Mouse (Mus musculus) lung, postnatal 0 days (tissue): ENCODE measurements around the gene Sdk1. TPM values are rescaled to one million over a fixed set of nuclear protein-coding genes. Genes with fewer than 3 reads are reported as not detected.

Source experiments
- ATAC-seq: fragments of 200-750 bp; cut with Nextera tagmentation; 2 replicates; pipeline ENCODE4 v1.8.0; 2017; ENCODE audit warnings: moderate library complexity
- DNase-seq: peaks from one replicate; pipeline ENCODE4 v3.0.0-alpha.2; 2016; ENCODE audit warnings: low spot score
- H3K27ac ChIP-seq: fragments of 300-500 bp; sonication (generic); 2 replicates; pipeline ENCODE4 v1.5.1; 2014; ENCODE audit warnings: antibody characterized with exemption, mild to moderate bottlenecking, low read length, mixed read lengths
- H3K27me3 ChIP-seq: fragments of 300-500 bp; sonication (generic); replicated peaks from 2 replicates; pipeline ENCODE4 v1.6.1; 2014; ENCODE audit warnings: low read length, mixed read lengths; ENCODE audit not compliant: insufficient read depth
- H3K36me3 ChIP-seq: fragments of 300-500 bp; sonication (generic); 2 replicates; pipeline ENCODE4 v1.6.1; 2014; ENCODE audit warnings: low read length, mixed read lengths; ENCODE audit not compliant: insufficient read depth
- H3K4me1 ChIP-seq: fragments of 300-500 bp; sonication (generic); 2 replicates; pipeline ENCODE4 v1.6.1; 2014; ENCODE audit warnings: antibody characterized with exemption, low read depth, low read length, mixed read lengths; ENCODE audit not compliant: insufficient read depth
- H3K4me2 ChIP-seq: fragments of 300-500 bp; sonication (generic); replicated peaks from 2 replicates; pipeline ENCODE4 v1.6.1; 2014; ENCODE audit warnings: low read depth, mild to moderate bottlenecking, low read length, moderate library complexity, mixed read lengths
- H3K4me3 ChIP-seq: fragments of 300-500 bp; sonication (generic); 2 replicates; pipeline ENCODE4 v1.5.1; 2014; ENCODE audit warnings: low read depth, low read length
- H3K9ac ChIP-seq: fragments of 300-500 bp; sonication (generic); replicated peaks from 2 replicates; pipeline ENCODE4 v1.6.1; 2014; ENCODE audit warnings: low read depth, mild to moderate bottlenecking
- H3K9me3 ChIP-seq: fragments of 300-500 bp; sonication (generic); 2 replicates; pipeline ENCODE4 v1.6.1; 2016; ENCODE audit warnings: low read length, mixed read lengths
- CTCF ChIP-seq: IDR thresholded peaks from 2 replicates; pipeline ENCODE4 v1.5.1; 2016; ENCODE audit warnings: antibody characterized with exemption, mild to moderate bottlenecking
- EP300 ChIP-seq: IDR thresholded peaks from 2 replicates; pipeline ENCODE4 v1.6.1; 2016; ENCODE audit warnings: antibody characterized with exemption, mild to moderate bottlenecking, control low read depth
- WGBS: fragments of 180-500 bp; shearing (Covaris S2); extraction: QIAGEN DNeasy Blood & Tissue Kit; methylation state at CpG from one replicate; pipeline ENCODE4 v1.1.7; 2014; 5-methylcytosine and 5-hydroxymethylcytosine counted together
- polyA plus RNA-seq: library from polyadenylated mRNA; unstranded; fragments of >200 nt; fragmentation: Nextera tagmentation; extraction: Ambion mirVana; gene quantifications from 2 replicates; pipeline ENCODE4 v1.2.1, GENCODE M21; 2015

The Sdk1 gene
- polyA plus RNA-seq, 1 experiment from 2014 or later, result 0.19 TPM

DNA sequence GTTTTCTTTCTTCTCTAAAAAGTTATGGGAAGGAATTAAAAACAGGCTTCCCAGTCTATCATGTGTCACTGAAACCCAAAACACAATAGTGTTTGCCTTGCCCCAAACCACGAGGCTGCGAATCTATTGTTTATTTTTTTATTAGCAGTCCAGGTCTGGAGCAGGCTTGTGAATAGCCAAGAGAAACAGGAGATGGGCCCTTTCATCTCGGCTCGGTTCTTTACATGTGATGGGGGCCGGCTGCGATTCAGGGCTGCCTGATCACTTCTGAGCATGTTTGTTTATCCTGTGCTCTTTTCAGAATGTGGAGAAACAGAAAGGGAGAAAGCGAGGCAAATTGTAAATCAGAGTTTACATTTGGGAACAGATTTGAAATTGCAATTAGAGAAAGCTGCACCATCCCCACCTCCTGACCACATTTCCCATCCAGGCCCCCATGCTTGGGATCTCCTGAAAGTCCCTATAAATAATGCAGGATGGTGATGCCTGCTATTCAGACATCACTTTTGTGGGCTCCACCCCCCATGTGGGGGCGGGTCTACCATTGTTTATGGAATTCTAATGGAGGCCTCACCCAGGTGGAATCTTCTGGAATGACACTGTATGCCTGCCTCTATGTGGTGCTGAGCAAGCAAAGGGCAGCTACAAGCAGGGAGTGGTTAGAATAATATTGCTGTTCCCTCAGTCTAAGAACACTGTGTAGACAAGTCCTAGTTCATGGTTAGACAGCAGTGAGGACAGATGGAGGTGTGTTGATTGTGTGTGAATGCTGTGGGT is 301.8 kb downstream of the Sdk1 start:
- ATAC-seq (no peak), DNase-seq (no peak)
- WGBS, result 17% methylated on average over 8 of the region's 8 CpGs

DNA sequence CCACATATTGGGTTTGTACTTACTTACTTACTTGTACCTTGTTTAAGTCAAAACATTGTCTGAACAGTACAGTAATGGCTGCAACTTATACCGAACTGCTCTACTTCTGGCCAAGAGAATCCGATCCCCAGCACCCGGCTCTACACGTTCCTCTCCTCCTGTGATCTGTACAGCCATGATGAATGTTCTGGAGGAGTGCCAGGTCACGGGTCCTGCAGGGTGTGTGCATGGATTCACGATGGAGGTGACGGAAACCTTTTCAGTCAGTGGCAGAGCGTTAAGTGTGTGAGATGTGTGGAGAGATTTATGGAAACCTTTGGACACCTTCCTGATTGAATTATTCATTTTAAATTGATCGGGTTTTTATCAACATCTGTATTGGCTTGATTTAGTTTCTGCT is 312.2 kb downstream of the Sdk1 start:
- 55% methylated on average over 9 of the region's 9 CpGs for WGBS
- Histone ChIP-seq H3K27ac (no peak overlapping the region), H3K4me2 (no peak overlapping the region), H3K9me3 (no peaks in the 10 kb centered on the region), H3K27me3 (no peaks in the 10 kb centered on the region), H3K4me3 (no peak overlapping the region), H3K4me1 (no peaks in the 10 kb centered on the region), H3K36me3 (no peaks in the 10 kb centered on the region), H3K9ac (no peak overlapping the region)
- DNase-seq (no peak), ATAC-seq (no peak)
- TF ChIP-seq EP300, result no peak
- TF ChIP-seq CTCF, result no peak

More for the DNA sequence above, 301.8 kb downstream of the Sdk1 start:
- TF ChIP-seq CTCF, result no peak
- TF ChIP-seq EP300, result no peak
- Histone ChIP-seq H3K9me3 (no peaks in the 10 kb centered on the region), H3K27me3 (no peaks in the 10 kb centered on the region), H3K4me1 (no peaks in the 10 kb centered on the region), H3K4me3 (no peak overlapping the region), H3K9ac (no peak overlapping the region), H3K36me3 (no peaks in the 10 kb centered on the region), H3K27ac (no peak overlapping the region), H3K4me2 (no peak overlapping the region)

DNA sequence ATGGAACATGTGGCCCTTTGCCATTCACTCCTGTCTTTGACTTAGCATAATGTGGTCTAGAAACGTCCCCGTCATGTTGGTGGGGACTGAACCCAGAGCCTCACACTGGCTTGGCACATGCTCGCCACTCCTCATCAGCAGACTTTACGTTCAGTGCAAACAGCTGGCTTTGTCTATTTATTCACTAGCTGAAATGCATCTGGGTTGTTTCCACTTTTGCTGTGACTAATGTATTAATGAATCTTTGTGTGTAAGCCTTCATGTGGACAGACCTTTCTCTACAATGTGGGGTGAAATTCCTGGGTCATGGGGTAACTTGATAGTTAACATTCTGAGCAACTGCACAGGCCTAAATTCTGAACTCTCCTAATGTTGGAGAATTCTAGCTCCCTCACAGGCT is 317.4 kb downstream of the Sdk1 start:
- Histone ChIP-seq H3K27ac (no peak overlapping the region), H3K4me2 (no peak overlapping the region), H3K36me3 (no peaks in the 10 kb centered on the region), H3K9ac (no peak overlapping the region), H3K27me3 (no peaks in the 10 kb centered on the region), H3K4me3 (no peak overlapping the region), H3K9me3 (no peaks in the 10 kb centered on the region), H3K4me1 (no peaks in the 10 kb centered on the region)
- WGBS, result 76% methylated on average over 4 of the region's 4 CpGs
- TF ChIP-seq EP300 (no peak), CTCF (no peak)
- ATAC-seq (no peak), DNase-seq (no peak)

DNA sequence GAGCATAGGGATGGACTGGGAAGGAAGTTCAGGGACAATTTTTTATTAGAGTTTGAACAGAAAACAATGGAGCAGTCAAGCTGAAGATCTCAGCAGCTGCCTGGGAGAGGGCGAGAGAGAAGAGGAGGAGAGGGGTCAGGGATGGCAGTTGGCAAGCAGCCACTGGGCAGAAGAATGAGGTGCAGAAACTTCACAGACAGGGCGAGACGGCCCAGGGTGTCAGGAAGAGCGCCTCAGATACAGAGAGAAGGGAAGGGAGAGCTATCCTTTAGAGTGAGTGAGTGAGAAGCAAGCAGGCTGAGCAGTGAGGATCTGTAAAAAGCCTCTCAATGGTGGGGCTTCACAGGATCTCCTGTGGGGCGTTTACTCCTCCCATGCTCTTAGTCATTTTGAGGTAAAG is 319.0 kb downstream of the Sdk1 start:
- no peaks in the 10 kb centered on the region for H3K9me3 ChIP-seq
- WGBS, result 24% methylated on average over 5 of the region's 5 CpGs
- no peaks in the 10 kb centered on the region for H3K27me3 ChIP-seq
- no peaks in the 10 kb centered on the region for H3K4me1 ChIP-seq
- H3K36me3 ChIP-seq, result no peaks in the 10 kb centered on the region
- H3K9ac ChIP-seq, result no peak overlapping the region
- DNase-seq (no peak), ATAC-seq (no peak)
- no peak overlapping the region for H3K4me3 ChIP-seq
- no peak overlapping the region for H3K4me2 ChIP-seq
- TF ChIP-seq EP300 (no peak), CTCF (no peak)
- H3K27ac ChIP-seq, result no peak overlapping the region

DNA sequence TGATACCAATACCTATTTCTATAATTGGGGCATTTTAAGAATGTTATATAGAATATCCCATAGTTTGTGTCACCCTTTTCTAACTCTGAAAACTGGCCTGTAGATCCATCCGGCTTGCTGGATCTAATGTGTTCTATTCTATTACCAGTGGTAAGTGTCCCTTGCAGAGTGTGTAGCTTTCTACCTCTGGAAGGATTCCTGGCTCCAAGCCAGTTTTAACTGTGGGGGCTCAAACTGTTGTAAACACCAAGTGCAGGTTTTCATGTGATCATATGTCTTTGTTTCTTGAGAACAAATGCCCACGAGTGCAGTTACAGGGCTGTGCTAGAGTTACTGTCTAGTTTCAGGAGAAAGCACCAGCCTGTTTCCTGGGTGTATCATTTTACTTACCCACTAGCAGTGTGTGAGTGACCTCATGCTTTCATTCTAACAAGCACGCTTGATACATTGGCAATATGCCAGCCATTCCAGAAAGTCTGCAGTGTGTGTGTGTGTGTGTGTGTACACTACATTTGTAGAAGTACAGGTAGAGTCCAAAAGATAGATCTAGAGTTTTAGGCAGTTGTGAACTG is 320.8 kb downstream of the Sdk1 start:
- peak; percentile 40 for ATAC-seq

DNA sequence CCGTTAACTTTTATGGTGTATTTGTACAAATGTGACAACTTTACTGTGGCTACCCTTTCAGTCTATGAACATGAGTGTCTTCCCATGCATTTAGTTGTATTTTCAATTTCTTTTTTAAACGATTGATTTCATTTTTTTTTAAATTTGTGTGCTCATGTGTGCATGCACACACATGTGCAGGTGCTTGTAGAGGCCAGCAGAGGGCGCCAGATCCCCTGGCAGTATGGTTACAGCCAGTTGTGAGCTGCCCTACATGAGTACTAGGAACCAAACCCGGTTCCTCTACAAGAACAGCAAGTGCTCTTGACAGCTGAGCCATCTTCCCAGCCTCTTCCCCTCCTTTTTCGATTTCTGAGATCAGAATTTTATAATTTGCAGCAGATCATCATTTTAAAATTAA is 322.9 kb downstream of the Sdk1 start:
- no peaks in the 10 kb centered on the region for H3K27me3 ChIP-seq
- H3K4me3 ChIP-seq, result no peak overlapping the region
- H3K9ac ChIP-seq, result no peak overlapping the region
- no peak for DNase-seq
- peak; percentile 29; the same call in 1 of the 2 replicates for TF ChIP-seq CTCF
- no peak for TF ChIP-seq EP300
- H3K27ac ChIP-seq, result no peak overlapping the region
- no peaks in the 10 kb centered on the region for H3K9me3 ChIP-seq
- no peak overlapping the region for H3K4me2 ChIP-seq
- H3K36me3 ChIP-seq, result no peaks in the 10 kb centered on the region
- ATAC-seq, result no peak
- no peaks in the 10 kb centered on the region for H3K4me1 ChIP-seq
- WGBS, result 87% methylated on average over 5 of the region's 5 CpGs

More for the DNA sequence above, 320.8 kb downstream of the Sdk1 start:
- no peaks in the 10 kb centered on the region for H3K4me1 ChIP-seq
- H3K4me3 ChIP-seq, result no peak overlapping the region
- no peaks in the 10 kb centered on the region for H3K9me3 ChIP-seq
- no peak overlapping the region for H3K9ac ChIP-seq
- TF ChIP-seq EP300 (no peak), CTCF (no peak)
- no peaks in the 10 kb centered on the region for H3K27me3 ChIP-seq
- no peak overlapping the region for H3K4me2 ChIP-seq
- H3K36me3 ChIP-seq, result no peaks in the 10 kb centered on the region
- 24% methylated on average over 3 of the region's 3 CpGs for WGBS
- DNase-seq, result peak; percentile 35
- no peak overlapping the region for H3K27ac ChIP-seq
